In genomic region chr5:53555929-53556328, GRCm38 (mm10) we compare ENCODE assay signal across 26 mouse cellular contexts.
"Had no signal": no experiment of that assay in that cellular context is flagged by ENCODE, and none has a peak within 500 bp of the region (broad histone marks: within the 10 kb centered on the region; RNA-seq: fewer than 3 reads in every experiment).

No protein-coding gene starts in this region.

- H3K36me3 ChIP-seq: heart, embryonic 10.5 days; heart, embryonic 12.5 days; hindbrain, embryonic 10.5 days; hindbrain, embryonic 12.5 days; limb, embryonic 13.5 days; limb, embryonic 15.5 days; liver, embryonic 12.5 days had no signal

- H3K9ac ChIP-seq: heart, embryonic 12.5 days; hindbrain, embryonic 12.5 days; hindbrain, embryonic 14.5 days; limb, embryonic 13.5 days; limb, embryonic 15.5 days; liver, embryonic 12.5 days; liver, embryonic 14.5 days had no signal

- ATAC-seq: hindbrain, embryonic 16.5 days; intestine, embryonic 16.5 days; liver, embryonic 12.5 days had no signal

- H3K4me1 ChIP-seq: heart, embryonic 10.5 days; heart, embryonic 12.5 days; hindbrain, embryonic 12.5 days; liver, embryonic 12.5 days had no signal

- H3K27ac ChIP-seq: gastrocnemius, adult 2 months; heart, embryonic 10.5 days; hindbrain, embryonic 10.5 days; hindbrain, embryonic 12.5 days; hindbrain, embryonic 14.5 days; left cerebral cortex, adult 2 months; limb, embryonic 13.5 days; limb, embryonic 15.5 days; liver, embryonic 12.5 days; liver, embryonic 14.5 days had no signal

- H3K4me3 ChIP-seq: gastrocnemius, adult 2 months; heart, embryonic 10.5 days; heart, embryonic 12.5 days; hindbrain, embryonic 10.5 days; hindbrain, embryonic 12.5 days; left cerebral cortex, adult 2 months; limb, embryonic 13.5 days; limb, embryonic 15.5 days; liver, embryonic 12.5 days had no signal

- H3K9me3 ChIP-seq: heart, embryonic 10.5 days; heart, embryonic 12.5 days; hindbrain, embryonic 10.5 days; hindbrain, embryonic 12.5 days; limb, embryonic 13.5 days; limb, embryonic 15.5 days; liver, embryonic 12.5 days had no signal

- H3K4me2 ChIP-seq: heart, embryonic 12.5 days; hindbrain, embryonic 12.5 days; hindbrain, embryonic 14.5 days; limb, embryonic 13.5 days; limb, embryonic 15.5 days; liver, embryonic 12.5 days had no signal

- H3K27me3 ChIP-seq: heart, embryonic 12.5 days; hindbrain, embryonic 12.5 days; limb, embryonic 13.5 days; limb, embryonic 15.5 days; liver, embryonic 12.5 days had no signal

- DNase-seq: gastrocnemius, adult 2 months; gastrocnemius, postnatal 10 days; gastrocnemius, postnatal 25 days; heart, adult 18-20 months; heart, postnatal 10 days; heart, postnatal 4 days; kidney, adult 11 months; kidney, adult 8-10 months; kidney, postnatal 10 days; kidney, postnatal 36 days; layer of hippocampus, adult 9-11 months; layer of hippocampus, postnatal 36 days; left cerebral cortex, postnatal 4 days; lung, adult 18-20 months had no signal
